Mouse (Mus musculus): ENCODE results near the gene Zfp830.

GRCm38 (mm10) chr11:82719294-82719693, 44.9 kb upstream of the Zfp830 start:
- no peak for TF ChIP-seq CTCF (IDR thresholded peaks at IDR 0.05; ENCODE audit: low read depth)
- no peak for TF ChIP-seq EP300 (IDR thresholded peaks at IDR 0.05; ENCODE audit: low read depth)
